Mouse (Mus musculus): ENCODE data around the gene Aldh1b1. TPM values are rescaled to one million over a fixed set of nuclear protein-coding genes. Genes with fewer than 3 reads are reported as not detected.

Aldh1b1 gene
- polyA plus RNA-seq, 1 experiment from 2014 or later, result 10.5 TPM

- Histone ChIP-seq H3K27ac (ENCODE audit: low read depth, low read length) (no peak overlapping the region), H3K9ac (ENCODE audit: low read depth, low read length) (no peak overlapping the region), H3K36me3 (ENCODE audit: control insufficient read depth, insufficient read depth, low read length) (no peaks in the 10 kb centered on the region), H3K9me3 (ENCODE audit: control insufficient read depth, low read length) (no peaks in the 10 kb centered on the region), H3K27me3 (replicated peaks; ENCODE audit: control insufficient read depth, insufficient read depth, low read length) (peaks cover 39% of the 10 kb centered on the region), H3K4me3 (ENCODE audit: low read depth, low read length) (no peak overlapping the region), H3K4me1 (replicated peaks; ENCODE audit: control insufficient read depth, insufficient read depth, low read length) (peaks cover 15% of the 10 kb centered on the region), H3K4me2 (no peak overlapping the region)
- 16% methylated on average over 10 of the region's 10 CpGs for WGBS
- no peak for ATAC-seq (replicated peaks; ENCODE audit: low FRiP score)
- DNase-seq (ENCODE audit: low spot score), result no peak
These were observed 28.8 kb upstream of the Aldh1b1 start for GRCm38 (mm10) chr4:45769791-45770637.

- Histone ChIP-seq H3K4me1 (replicated peaks; ENCODE audit: control insufficient read depth, insufficient read depth, low read length) (peaks cover 9% of the 10 kb centered on the region), H3K36me3 (ENCODE audit: control insufficient read depth, insufficient read depth, low read length) (no peaks in the 10 kb centered on the region), H3K27ac (ENCODE audit: low read depth, low read length) (no peak overlapping the region), H3K27me3 (replicated peaks; ENCODE audit: control insufficient read depth, insufficient read depth, low read length) (peaks cover 33% of the 10 kb centered on the region), H3K9ac (ENCODE audit: low read depth, low read length) (no peak overlapping the region), H3K9me3 (ENCODE audit: control insufficient read depth, low read length) (no peaks in the 10 kb centered on the region), H3K4me3 (ENCODE audit: low read depth, low read length) (no peak overlapping the region), H3K4me2 (no peak overlapping the region)
- DNase-seq (ENCODE audit: low spot score) (no peak), ATAC-seq (replicated peaks; ENCODE audit: low FRiP score) (no peak)
- WGBS, result 15% methylated on average over 4 of the region's 4 CpGs
These were observed 28.2 kb upstream of the Aldh1b1 start for GRCm38 (mm10) chr4:45770638-45771033.

- H3K4me1 ChIP-seq (replicated peaks; ENCODE audit: control insufficient read depth, insufficient read depth, low read length), result peaks cover 9% of the 10 kb centered on the region
- H3K4me3 ChIP-seq (ENCODE audit: low read depth, low read length), result no peak overlapping the region
- 27% methylated on average over 8 of the region's 8 CpGs for WGBS
- no peaks in the 10 kb centered on the region for H3K36me3 ChIP-seq (ENCODE audit: control insufficient read depth, insufficient read depth, low read length)
- no peak overlapping the region for H3K4me2 ChIP-seq
- DNase-seq (ENCODE audit: low spot score) (no peak), ATAC-seq (replicated peaks; ENCODE audit: low FRiP score) (no peak)
- H3K9me3 ChIP-seq (ENCODE audit: control insufficient read depth, low read length), result no peaks in the 10 kb centered on the region
- H3K27me3 ChIP-seq (replicated peaks; ENCODE audit: control insufficient read depth, insufficient read depth, low read length), result peaks cover 30% of the 10 kb centered on the region
- H3K27ac ChIP-seq (ENCODE audit: low read depth, low read length), result no peak overlapping the region
- H3K9ac ChIP-seq (ENCODE audit: low read depth, low read length), result no peak overlapping the region
These were observed 27.6 kb upstream of the Aldh1b1 start for GRCm38 (mm10) chr4:45771173-45771572.

- Histone ChIP-seq H3K4me1 (replicated peaks; ENCODE audit: control insufficient read depth, insufficient read depth, low read length) (peaks cover 9% of the 10 kb centered on the region), H3K36me3 (ENCODE audit: control insufficient read depth, insufficient read depth, low read length) (no peaks in the 10 kb centered on the region), H3K9ac (ENCODE audit: low read depth, low read length) (no peak overlapping the region), H3K4me2 (no peak overlapping the region), H3K4me3 (ENCODE audit: low read depth, low read length) (no peak overlapping the region), H3K9me3 (ENCODE audit: control insufficient read depth, low read length) (no peaks in the 10 kb centered on the region), H3K27ac (ENCODE audit: low read depth, low read length) (no peak overlapping the region), H3K27me3 (replicated peaks; ENCODE audit: control insufficient read depth, insufficient read depth, low read length) (peaks cover 27% of the 10 kb centered on the region)
- ATAC-seq (replicated peaks; ENCODE audit: low FRiP score), result no peak
- DNase-seq (ENCODE audit: low spot score), result no peak
- WGBS, result 10% methylated on average over 5 of the region's 5 CpGs
These were observed 27.2 kb upstream of the Aldh1b1 start for GRCm38 (mm10) chr4:45771619-45772018.

GRCm38 (mm10) chr4:45783671-45784070 lies 15.2 kb upstream of the Aldh1b1 start:
- no peak for ATAC-seq (replicated peaks; ENCODE audit: low FRiP score)
- DNase-seq (ENCODE audit: low spot score), result no peak
- H3K4me1 ChIP-seq (replicated peaks; ENCODE audit: control insufficient read depth, insufficient read depth, low read length), result peaks cover 5% of the 10 kb centered on the region; the same call in 1 of the 2 replicates
- no peak overlapping the region for H3K9ac ChIP-seq (ENCODE audit: low read depth, low read length)
- no peak overlapping the region for H3K27ac ChIP-seq (ENCODE audit: low read depth, low read length)
- no peaks in the 10 kb centered on the region for H3K9me3 ChIP-seq (ENCODE audit: control insufficient read depth, low read length)
- 54% methylated on average over 1 of the region's 1 CpGs for WGBS
- H3K27me3 ChIP-seq (replicated peaks; ENCODE audit: control insufficient read depth, insufficient read depth, low read length), result no peaks in the 10 kb centered on the region
- no peaks in the 10 kb centered on the region for H3K36me3 ChIP-seq (ENCODE audit: control insufficient read depth, insufficient read depth, low read length)
- no peak overlapping the region for H3K4me3 ChIP-seq (ENCODE audit: low read depth, low read length)
- H3K4me2 ChIP-seq, result no peak overlapping the region

- Histone ChIP-seq H3K27me3 (replicated peaks; ENCODE audit: control insufficient read depth, insufficient read depth, low read length) (no peaks in the 10 kb centered on the region), H3K36me3 (ENCODE audit: control insufficient read depth, insufficient read depth, low read length) (no peaks in the 10 kb centered on the region), H3K9ac (ENCODE audit: low read depth, low read length) (no peak overlapping the region), H3K4me3 (ENCODE audit: low read depth, low read length) (no peak overlapping the region), H3K9me3 (ENCODE audit: control insufficient read depth, low read length) (no peaks in the 10 kb centered on the region), H3K4me2 (no peak overlapping the region), H3K27ac (ENCODE audit: low read depth, low read length) (no peak overlapping the region), H3K4me1 (replicated peaks; ENCODE audit: control insufficient read depth, insufficient read depth, low read length) (peaks cover 8% of the 10 kb centered on the region)
- no peak for ATAC-seq (replicated peaks; ENCODE audit: low FRiP score)
- 34% methylated on average over 2 of the region's 2 CpGs for WGBS
- no peak for DNase-seq (ENCODE audit: low spot score)
These were observed 12.9 kb upstream of the Aldh1b1 start for GRCm38 (mm10) chr4:45785959-45786358.

- no peak overlapping the region for H3K4me3 ChIP-seq (ENCODE audit: low read depth, low read length)
- H3K4me2 ChIP-seq, result no peak overlapping the region
- no peak overlapping the region for H3K9ac ChIP-seq (ENCODE audit: low read depth, low read length)
- H3K27me3 ChIP-seq (replicated peaks; ENCODE audit: control insufficient read depth, insufficient read depth, low read length), result no peaks in the 10 kb centered on the region
- ATAC-seq (replicated peaks; ENCODE audit: low FRiP score) (no peak), DNase-seq (ENCODE audit: low spot score) (no peak)
- H3K9me3 ChIP-seq (ENCODE audit: control insufficient read depth, low read length), result no peaks in the 10 kb centered on the region
- H3K4me1 ChIP-seq (replicated peaks; ENCODE audit: control insufficient read depth, insufficient read depth, low read length), result peaks cover 8% of the 10 kb centered on the region
- no peak overlapping the region for H3K27ac ChIP-seq (ENCODE audit: low read depth, low read length)
- 51% methylated on average over 4 of the region's 4 CpGs for WGBS
- H3K36me3 ChIP-seq (ENCODE audit: control insufficient read depth, insufficient read depth, low read length), result no peaks in the 10 kb centered on the region
These were observed 12.1 kb upstream of the Aldh1b1 start for GRCm38 (mm10) chr4:45786674-45787073.

- DNase-seq (ENCODE audit: low spot score), result no peak
- Histone ChIP-seq H3K9ac (ENCODE audit: low read depth, low read length) (no peak overlapping the region), H3K36me3 (ENCODE audit: control insufficient read depth, insufficient read depth, low read length) (no peaks in the 10 kb centered on the region), H3K4me2 (no peak overlapping the region), H3K4me1 (replicated peaks; ENCODE audit: control insufficient read depth, insufficient read depth, low read length) (peaks cover 8% of the 10 kb centered on the region), H3K27me3 (replicated peaks; ENCODE audit: control insufficient read depth, insufficient read depth, low read length) (no peaks in the 10 kb centered on the region), H3K4me3 (ENCODE audit: low read depth, low read length) (no peak overlapping the region), H3K27ac (ENCODE audit: low read depth, low read length) (no peak overlapping the region), H3K9me3 (ENCODE audit: control insufficient read depth, low read length) (no peaks in the 10 kb centered on the region)
- ATAC-seq (replicated peaks; ENCODE audit: low FRiP score), result no peak
- 58% methylated on average over 13 of the region's 13 CpGs for WGBS
These were observed 10.3 kb upstream of the Aldh1b1 start for GRCm38 (mm10) chr4:45788446-45789081.

Data from liver, embryonic 11.5 days (tissue).